Mouse (Mus musculus): ENCODE data around the gene Mfsd11. TPM values are rescaled to one million over a fixed set of nuclear protein-coding genes. Genes with fewer than 3 reads are reported as not detected.

Mfsd11 gene
- polyA plus RNA-seq, 1 experiment from 2014 or later = 39.0 TPM

- Histone ChIP-seq H3K4me2 (ENCODE audit: low read depth, low read length) (peak overlapping the region; percentile 69), H3K27me3 (ENCODE audit: control insufficient read depth, insufficient read depth, low read length) (no peaks in the 10 kb centered on the region), H3K9ac (ENCODE audit: low read length) (peak overlapping the region; percentile 99), H3K9me3 (replicated peaks; ENCODE audit: control insufficient read depth, low read length) (no peaks in the 10 kb centered on the region), H3K4me3 (ENCODE audit: low read length) (peak overlapping the region; percentile 97), H3K27ac (ENCODE audit: low read length) (peak overlapping the region; percentile 97), H3K4me1 (ENCODE audit: control insufficient read depth, insufficient read depth, low read length) (peaks cover 16% of the 10 kb centered on the region), H3K36me3 (ENCODE audit: control insufficient read depth, insufficient read depth) (peaks cover 24% of the 10 kb centered on the region)
- WGBS = 22% methylated on average over 6 of the region's 6 CpGs
- ATAC-seq (replicated peaks; ENCODE audit: extremely low read depth, insufficient read depth, low FRiP score) = no peak
Observed at GRCm38 (mm10) chr11:116850833-116851477, 1.3 kb upstream of the Mfsd11 start.

DNA sequence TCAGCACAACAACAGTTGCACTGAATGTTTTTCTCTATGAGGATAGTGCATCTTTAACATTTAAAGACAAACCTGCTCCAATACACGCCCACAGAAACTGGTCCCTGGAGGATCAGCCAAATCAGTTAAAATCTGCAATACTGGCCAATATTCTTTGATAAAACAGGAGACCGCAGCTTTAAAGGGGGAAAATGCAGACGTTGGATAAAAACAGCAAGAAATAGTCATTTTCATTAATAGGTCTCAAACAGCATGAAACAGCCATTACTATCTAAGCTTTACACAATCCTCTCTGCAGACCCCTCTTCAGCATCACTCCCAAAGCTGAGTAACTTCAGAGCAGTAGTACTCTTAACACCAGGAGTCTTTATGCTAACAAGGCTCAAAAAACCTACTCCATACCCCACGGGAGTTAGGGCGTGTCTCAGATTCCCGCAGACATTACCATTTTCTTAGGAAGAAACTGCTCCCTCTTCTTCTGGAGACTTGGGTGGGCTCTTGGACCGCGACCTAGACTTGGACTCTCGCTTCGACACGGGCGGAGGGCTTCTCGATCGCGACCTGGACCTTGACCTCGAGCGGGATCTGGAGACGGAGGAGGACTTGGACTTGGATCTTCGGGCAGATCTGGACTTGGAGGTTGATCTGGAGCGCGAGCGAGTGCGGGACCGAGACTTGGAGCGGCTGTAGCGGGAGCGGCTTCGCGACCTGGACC, 507 bp upstream of the Mfsd11 start:
- Histone ChIP-seq H3K36me3 (ENCODE audit: control insufficient read depth, insufficient read depth) (peaks cover 24% of the 10 kb centered on the region), H3K4me3 (ENCODE audit: low read length) (peak overlapping the region; percentile 97), H3K4me1 (ENCODE audit: control insufficient read depth, insufficient read depth, low read length) (peaks cover 16% of the 10 kb centered on the region), H3K9ac (ENCODE audit: low read length) (peak overlapping the region; percentile 99), H3K9me3 (replicated peaks; ENCODE audit: control insufficient read depth, low read length) (no peaks in the 10 kb centered on the region), H3K4me2 (ENCODE audit: low read depth, low read length) (peak overlapping the region; percentile 69), H3K27me3 (ENCODE audit: control insufficient read depth, insufficient read depth, low read length) (no peaks in the 10 kb centered on the region), H3K27ac (ENCODE audit: low read length) (peak overlapping the region; percentile 97)
- WGBS = under 1% methylated on average over 29 of the region's 29 CpGs
- ATAC-seq (replicated peaks; ENCODE audit: extremely low read depth, insufficient read depth, low FRiP score) = no peak

DNA sequence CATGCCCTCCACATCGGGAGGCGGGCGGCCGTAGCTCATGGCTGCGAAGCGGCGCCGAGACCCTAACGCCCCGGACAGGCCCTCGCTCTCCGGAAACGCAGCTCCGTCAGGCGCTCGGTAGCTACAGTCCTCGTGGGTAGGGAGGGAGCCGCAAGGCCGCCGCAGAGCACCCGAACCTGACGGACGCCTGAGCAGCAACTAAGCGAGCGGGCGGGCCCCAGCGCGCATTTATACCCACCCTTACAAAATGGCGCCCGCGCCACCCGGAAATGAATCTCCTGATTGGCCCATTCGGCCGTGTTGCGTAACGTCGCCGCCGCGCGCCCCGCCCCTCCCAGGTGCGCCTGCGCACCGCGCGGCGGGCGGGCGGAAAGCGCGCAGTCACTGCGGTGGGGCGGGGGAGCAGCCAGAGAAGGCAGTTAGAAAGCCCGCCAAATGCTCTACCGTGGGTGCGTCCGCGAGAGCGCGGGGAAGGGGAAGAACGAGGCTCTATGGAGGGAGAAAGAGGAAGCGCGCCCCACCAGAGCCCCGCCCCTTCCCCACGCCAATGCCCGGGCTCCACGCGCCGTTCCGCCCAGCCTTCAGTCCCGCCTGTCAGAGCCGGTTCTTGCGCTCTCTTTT, 761 bp downstream of the Mfsd11 start, which contains the start of gene Srsf2:
Gene Srsf2, minus strand, starts transcription at position 204 of the 621 bp plus-strand sequence.
- Histone ChIP-seq H3K27me3 (ENCODE audit: control insufficient read depth, insufficient read depth, low read length) (no peaks in the 10 kb centered on the region), H3K36me3 (ENCODE audit: control insufficient read depth, insufficient read depth) (peaks cover 24% of the 10 kb centered on the region), H3K9me3 (replicated peaks; ENCODE audit: control insufficient read depth, low read length) (no peaks in the 10 kb centered on the region), H3K4me3 (ENCODE audit: low read length) (peak within 1 kb of the TSS; percentile 97), H3K4me1 (ENCODE audit: control insufficient read depth, insufficient read depth, low read length) (peaks cover 21% of the 10 kb centered on the region), H3K9ac (ENCODE audit: low read length) (peak within 1 kb of the TSS; percentile 99), H3K27ac (ENCODE audit: low read length) (peak within 1 kb of the TSS; percentile 97), H3K4me2 (ENCODE audit: low read depth, low read length) (peak within 1 kb of the TSS; percentile 74)
- ATAC-seq (replicated peaks; ENCODE audit: extremely low read depth, insufficient read depth, low FRiP score) = peak; percentile 84
- under 1% methylated on average over 74 of the region's 74 CpGs for WGBS

- H3K27me3 ChIP-seq (ENCODE audit: control insufficient read depth, insufficient read depth, low read length) = no peaks in the 10 kb centered on the region
- WGBS = under 1% methylated on average over 36 of the region's 36 CpGs
- peaks cover 21% of the 10 kb centered on the region for H3K4me1 ChIP-seq (ENCODE audit: control insufficient read depth, insufficient read depth, low read length)
- peak overlapping the region; percentile 74 for H3K4me2 ChIP-seq (ENCODE audit: low read depth, low read length)
- H3K27ac ChIP-seq (ENCODE audit: low read length) = peak overlapping the region; percentile 97
- ATAC-seq (replicated peaks; ENCODE audit: extremely low read depth, insufficient read depth, low FRiP score) = peak; percentile 88
- H3K36me3 ChIP-seq (ENCODE audit: control insufficient read depth, insufficient read depth) = peaks cover 19% of the 10 kb centered on the region
- H3K4me3 ChIP-seq (ENCODE audit: low read length) = peak overlapping the region; percentile 97
- peak overlapping the region; percentile 92 for H3K9ac ChIP-seq (ENCODE audit: low read length)
- H3K9me3 ChIP-seq (replicated peaks; ENCODE audit: control insufficient read depth, low read length) = no peaks in the 10 kb centered on the region
Observed at GRCm38 (mm10) chr11:116853512-116853928, 1.3 kb downstream of the Mfsd11 start.

- H3K4me2 ChIP-seq (ENCODE audit: low read depth, low read length) = peak overlapping the region; percentile 74
- 21% methylated on average over 10 of the region's 10 CpGs for WGBS
- H3K27ac ChIP-seq (ENCODE audit: low read length) = peak overlapping the region; percentile 97
- peaks cover 18% of the 10 kb centered on the region for H3K36me3 ChIP-seq (ENCODE audit: control insufficient read depth, insufficient read depth)
- H3K9ac ChIP-seq (ENCODE audit: low read length) = peak overlapping the region; percentile 92
- H3K4me3 ChIP-seq (ENCODE audit: low read length) = peak overlapping the region; percentile 97
- H3K27me3 ChIP-seq (ENCODE audit: control insufficient read depth, insufficient read depth, low read length) = no peaks in the 10 kb centered on the region
- H3K4me1 ChIP-seq (ENCODE audit: control insufficient read depth, insufficient read depth, low read length) = peaks cover 21% of the 10 kb centered on the region
- H3K9me3 ChIP-seq (replicated peaks; ENCODE audit: control insufficient read depth, low read length) = no peaks in the 10 kb centered on the region
- ATAC-seq (replicated peaks; ENCODE audit: extremely low read depth, insufficient read depth, low FRiP score) = no peak
Observed at GRCm38 (mm10) chr11:116854279-116854678, 2.0 kb downstream of the Mfsd11 start.

- Histone ChIP-seq H3K36me3 (ENCODE audit: control insufficient read depth, insufficient read depth) (peaks cover 21% of the 10 kb centered on the region), H3K4me1 (ENCODE audit: control insufficient read depth, insufficient read depth, low read length) (peaks cover 14% of the 10 kb centered on the region), H3K9me3 (replicated peaks; ENCODE audit: control insufficient read depth, low read length) (no peaks in the 10 kb centered on the region), H3K4me3 (ENCODE audit: low read length) (no peak overlapping the region), H3K4me2 (ENCODE audit: low read depth, low read length) (no peak overlapping the region), H3K9ac (ENCODE audit: low read length) (0 out of 2 replicates have a peak overlapping the region, but pooled peaks have one; percentile 17), H3K27ac (ENCODE audit: low read length) (no peak overlapping the region), H3K27me3 (ENCODE audit: control insufficient read depth, insufficient read depth, low read length) (no peaks in the 10 kb centered on the region)
- 29% methylated on average over 12 of the region's 12 CpGs for WGBS
- ATAC-seq (replicated peaks; ENCODE audit: extremely low read depth, insufficient read depth, low FRiP score) = no peak
Observed at GRCm38 (mm10) chr11:116857183-116857850, 5.1 kb downstream of the Mfsd11 start.

GRCm38 (mm10) chr11:116864444-116864843, 12.2 kb downstream of the Mfsd11 start:
- H3K4me1 ChIP-seq (ENCODE audit: control insufficient read depth, insufficient read depth, low read length) = peaks cover 22% of the 10 kb centered on the region
- no peaks in the 10 kb centered on the region for H3K9me3 ChIP-seq (replicated peaks; ENCODE audit: control insufficient read depth, low read length)
- H3K4me3 ChIP-seq (ENCODE audit: low read length) = no peak overlapping the region
- 25% methylated on average over 10 of the region's 10 CpGs for WGBS
- H3K4me2 ChIP-seq (ENCODE audit: low read depth, low read length) = 0 out of 2 replicates have a peak overlapping the region, but pooled peaks have one; percentile 1
- ATAC-seq (replicated peaks; ENCODE audit: extremely low read depth, insufficient read depth, low FRiP score) = peak; percentile 55
- peak overlapping the region; percentile 41 for H3K9ac ChIP-seq (ENCODE audit: low read length)
- H3K27ac ChIP-seq (ENCODE audit: low read length) = peak overlapping the region; percentile 85
- H3K27me3 ChIP-seq (ENCODE audit: control insufficient read depth, insufficient read depth, low read length) = no peaks in the 10 kb centered on the region
- H3K36me3 ChIP-seq (ENCODE audit: control insufficient read depth, insufficient read depth) = peaks cover 34% of the 10 kb centered on the region

DNA sequence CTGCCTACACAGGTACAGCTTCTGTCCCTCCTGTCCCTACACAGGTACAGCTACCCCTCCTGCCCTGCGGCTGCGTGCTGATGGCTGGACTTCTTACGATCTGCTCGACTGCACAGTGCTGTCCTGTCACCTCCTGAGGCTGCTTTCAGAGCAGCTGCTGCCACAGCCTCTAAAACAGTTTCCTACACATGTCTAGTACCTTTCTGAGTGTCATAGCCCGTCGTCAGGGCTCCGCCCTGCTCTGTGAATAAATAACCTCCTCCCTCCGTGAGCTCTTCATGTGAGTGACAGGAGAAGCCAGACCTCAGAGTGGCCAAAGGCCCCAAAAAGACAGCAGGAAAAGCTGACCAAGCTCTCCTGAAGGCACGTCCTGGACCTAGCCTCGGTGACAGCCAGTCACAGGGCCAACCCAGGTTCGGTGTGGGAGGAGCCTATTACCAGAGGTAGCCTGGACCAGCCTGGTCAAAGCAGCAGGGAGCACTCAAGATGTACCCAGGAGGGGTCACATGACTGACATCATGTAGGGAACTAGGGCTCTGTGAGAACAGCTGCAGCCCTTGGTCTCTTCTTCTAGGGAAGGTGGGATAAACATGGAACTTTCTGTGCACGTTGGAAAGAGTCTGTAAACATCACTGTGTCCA, 13.8 kb downstream of the Mfsd11 start:
- Histone ChIP-seq H3K4me3 (ENCODE audit: low read length) (no peak overlapping the region), H3K36me3 (ENCODE audit: control insufficient read depth, insufficient read depth) (peaks cover 31% of the 10 kb centered on the region), H3K27ac (ENCODE audit: low read length) (no peak overlapping the region), H3K4me1 (ENCODE audit: control insufficient read depth, insufficient read depth, low read length) (peaks cover 22% of the 10 kb centered on the region), H3K4me2 (ENCODE audit: low read depth, low read length) (no peak overlapping the region), H3K9me3 (replicated peaks; ENCODE audit: control insufficient read depth, low read length) (no peaks in the 10 kb centered on the region), H3K27me3 (ENCODE audit: control insufficient read depth, insufficient read depth, low read length) (no peaks in the 10 kb centered on the region), H3K9ac (ENCODE audit: low read length) (no peak overlapping the region)
- 71% methylated on average over 12 of the region's 12 CpGs for WGBS
- no peak for ATAC-seq (replicated peaks; ENCODE audit: extremely low read depth, insufficient read depth, low FRiP score)

Data from heart, embryonic 16.5 days (tissue).